Mouse (Mus musculus) olfactory bulb, adult 2 months (tissue): Measurements from ENCODE around the gene Gm5127.

Source experiments
- CTCF ChIP-seq: fragments of 200-500 bp; IDR thresholded peaks from 2 replicates; pipeline ENCODE4 v1.5.1; 2012; ENCODE audit warnings: low read depth, mild to moderate bottlenecking, low read length, moderate library complexity; ENCODE audit not compliant: insufficient read depth
- POLR2A ChIP-seq: fragments of 200-500 bp; IDR thresholded peaks from 2 replicates; pipeline ENCODE4 v1.6.1; 2012; ENCODE audit warnings: mild to moderate bottlenecking, low read depth, low read length, moderate library complexity; ENCODE audit not compliant: insufficient read depth

- no peak for TF ChIP-seq POLR2A
- TF ChIP-seq CTCF = no peak
Measured at GRCm38 (mm10) chrX:106595904-106596303, 12.9 kb downstream of the Gm5127 start.
